Mouse (Mus musculus): ENCODE results near the gene Slc39a13. TPM values are rescaled to one million over a fixed set of nuclear protein-coding genes. Genes with fewer than 3 reads are reported as not detected.

Slc39a13 gene
- polyA plus RNA-seq, 1 experiment from 2014 or later = 22.6 TPM

DNA sequence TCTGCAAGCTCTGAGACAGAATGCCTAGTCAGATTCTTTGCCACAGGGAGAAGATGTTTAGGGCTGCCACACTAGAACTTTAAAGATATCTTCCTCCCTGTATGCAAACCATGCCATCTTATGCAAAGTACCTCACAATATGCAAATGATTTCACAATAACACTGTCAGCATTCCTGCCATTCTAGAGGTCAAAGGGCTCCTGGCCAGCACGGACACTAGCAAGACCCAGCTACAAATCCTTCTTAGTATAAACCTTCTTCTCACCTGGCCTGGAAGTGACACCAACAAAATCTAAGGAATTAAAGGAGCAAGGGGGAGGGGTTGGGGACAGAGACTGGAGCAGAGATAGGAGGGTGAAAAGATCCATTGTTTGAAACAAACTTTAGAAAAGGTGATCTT lies 1.9 kb upstream of the Slc39a13 start:
- H3K36me3 ChIP-seq (replicated peaks) = no peaks in the 10 kb centered on the region
- H3K4me3 ChIP-seq (replicated peaks) = no peak overlapping the region
- H3K27me3 ChIP-seq = peaks cover 4% of the 10 kb centered on the region; the same call in 1 of the 2 replicates
- H3K27ac ChIP-seq = no peak overlapping the region
- no peak overlapping the region for H3K4me2 ChIP-seq
- H3K9ac ChIP-seq = no peak overlapping the region
- H3K9me3 ChIP-seq = no peaks in the 10 kb centered on the region
- WGBS = 43% methylated on average over 1 of the region's 1 CpGs
- no peak for ATAC-seq (ENCODE audit: low FRiP score)
- peaks cover 24% of the 10 kb centered on the region for H3K4me1 ChIP-seq

DNA sequence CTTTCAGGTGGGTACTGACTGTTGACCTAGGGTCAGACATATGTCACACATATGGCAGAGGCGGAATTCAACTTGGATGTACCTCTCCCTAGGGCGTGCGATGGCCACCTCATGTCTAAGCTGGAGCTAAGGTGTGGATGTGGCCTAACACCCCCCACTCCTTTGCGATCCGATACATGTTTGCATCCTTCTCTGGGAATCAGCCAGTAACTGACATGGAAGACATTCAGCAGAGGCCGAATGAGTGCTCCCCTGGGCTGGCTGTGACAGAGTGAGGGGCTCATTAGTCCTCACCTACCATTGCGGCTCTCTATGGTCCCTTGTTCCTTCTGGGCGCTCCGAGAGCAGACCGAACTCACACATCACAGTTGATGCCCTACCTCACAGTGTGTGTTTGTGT lies 842 bp upstream of the Slc39a13 start:
- Histone ChIP-seq H3K27me3 (peaks cover 4% of the 10 kb centered on the region; the same call in 1 of the 2 replicates), H3K36me3 (replicated peaks) (0 out of 2 replicates have a peak, but pooled peaks cover under 1% of the 10 kb centered on the region), H3K27ac (peak overlapping the region; percentile 76; the same call in 1 of the 2 replicates), H3K4me2 (peak overlapping the region; percentile 82), H3K4me3 (replicated peaks) (peak overlapping the region; percentile 73), H3K9ac (peak overlapping the region; percentile 76), H3K4me1 (peaks cover 24% of the 10 kb centered on the region), H3K9me3 (no peaks in the 10 kb centered on the region)
- no peak; the same call in none of the 2 replicates for ATAC-seq (ENCODE audit: low FRiP score)
- 82% methylated on average over 10 of the region's 10 CpGs for WGBS

DNA sequence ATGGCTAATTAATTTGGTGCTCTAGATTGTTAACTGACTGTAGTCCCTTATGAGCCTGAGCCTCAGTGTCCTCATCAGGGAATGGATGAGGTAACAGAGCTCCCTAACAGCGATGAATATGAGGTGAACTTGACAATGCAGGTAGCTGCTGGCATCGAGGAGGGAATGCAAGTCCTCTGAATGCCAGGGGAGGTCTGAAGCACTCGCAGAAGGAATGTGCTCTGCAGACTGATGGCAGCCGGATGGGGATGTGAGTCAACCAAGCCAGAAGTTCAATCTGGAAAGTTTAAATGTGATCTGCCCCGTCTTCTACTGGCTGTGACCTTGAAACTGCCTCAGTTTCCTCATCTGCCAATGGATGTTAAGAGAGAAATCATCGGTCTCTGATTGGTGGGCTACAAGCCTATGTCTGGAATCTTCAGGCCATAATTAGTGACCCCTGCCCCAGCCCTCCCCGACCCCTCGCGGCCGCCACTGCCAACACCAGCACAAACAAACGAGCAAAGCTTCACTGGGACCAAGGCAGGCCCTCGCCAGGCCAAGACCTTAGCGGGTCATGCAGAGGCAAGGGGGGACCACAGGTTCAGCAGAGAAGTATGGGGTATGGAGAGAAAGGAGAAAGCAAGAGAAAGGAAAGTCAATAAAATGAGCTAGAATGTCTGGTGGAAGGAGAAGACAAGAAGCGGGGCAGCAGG lies 764 bp downstream of the Slc39a13 start:
- 11% methylated on average over 14 of the region's 14 CpGs for WGBS
- H3K9me3 ChIP-seq = no peaks in the 10 kb centered on the region
- H3K4me2 ChIP-seq = peak overlapping the region; percentile 82
- peaks cover 12% of the 10 kb centered on the region for H3K36me3 ChIP-seq (replicated peaks)
- peak overlapping the region; percentile 73 for H3K4me3 ChIP-seq (replicated peaks)
- peak overlapping the region; percentile 76 for H3K9ac ChIP-seq
- H3K27me3 ChIP-seq = no peaks in the 10 kb centered on the region; the same call in 1 of the 2 replicates
- 0 out of 2 replicates have a peak overlapping the region, but pooled peaks have one; percentile 76 for H3K27ac ChIP-seq
- ATAC-seq (ENCODE audit: low FRiP score) = peak; percentile 1; the same call in 1 of the 2 replicates
- H3K4me1 ChIP-seq = peaks cover 24% of the 10 kb centered on the region

DNA sequence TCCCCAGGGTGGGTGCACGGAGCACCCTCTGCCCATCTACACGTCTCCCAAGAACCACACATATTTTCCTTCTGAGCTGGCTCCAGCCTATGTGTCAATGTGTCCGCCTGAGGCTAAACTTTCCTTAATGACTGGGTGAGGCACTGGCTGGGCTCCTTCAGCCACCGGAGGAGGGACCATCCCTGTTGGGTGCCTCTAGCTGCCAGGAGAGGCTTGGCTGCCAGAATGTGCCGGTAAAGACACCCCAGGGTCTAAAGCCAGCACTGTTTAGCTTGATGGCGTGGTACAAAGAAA lies 1.4 kb downstream of the Slc39a13 start:
- Histone ChIP-seq H3K4me1 (peaks cover 24% of the 10 kb centered on the region), H3K27ac (no peak overlapping the region), H3K27me3 (no peaks in the 10 kb centered on the region; the same call in 1 of the 2 replicates), H3K4me3 (replicated peaks) (peak overlapping the region; percentile 73), H3K36me3 (replicated peaks) (peaks cover 18% of the 10 kb centered on the region), H3K4me2 (peak overlapping the region; percentile 82), H3K9ac (0 out of 2 replicates have a peak overlapping the region, but pooled peaks have one; percentile 18), H3K9me3 (no peaks in the 10 kb centered on the region)
- 47% methylated on average over 6 of the region's 6 CpGs for WGBS
- no peak for ATAC-seq (ENCODE audit: low FRiP score)

GRCm38 (mm10) chr2:91068162-91068871 lies 1.9 kb downstream of the Slc39a13 start:
- no peaks in the 10 kb centered on the region; the same call in 1 of the 2 replicates for H3K27me3 ChIP-seq
- 64% methylated on average over 13 of the region's 13 CpGs for WGBS
- peak overlapping the region; percentile 73 for H3K4me3 ChIP-seq (replicated peaks)
- no peak for ATAC-seq (ENCODE audit: low FRiP score)
- H3K36me3 ChIP-seq (replicated peaks) = peaks cover 23% of the 10 kb centered on the region
- no peaks in the 10 kb centered on the region for H3K9me3 ChIP-seq
- peak overlapping the region; percentile 82 for H3K4me2 ChIP-seq
- H3K27ac ChIP-seq = no peak overlapping the region
- peaks cover 24% of the 10 kb centered on the region for H3K4me1 ChIP-seq
- H3K9ac ChIP-seq = 0 out of 2 replicates have a peak overlapping the region, but pooled peaks have one; percentile 18

- 94% methylated on average over 3 of the region's 3 CpGs for WGBS
- H3K27ac ChIP-seq = no peak overlapping the region
- no peak overlapping the region for H3K9ac ChIP-seq
- H3K4me3 ChIP-seq (replicated peaks) = no peak overlapping the region
- H3K27me3 ChIP-seq = no peaks in the 10 kb centered on the region; the same call in 1 of the 2 replicates
- H3K9me3 ChIP-seq = no peaks in the 10 kb centered on the region
- no peak for ATAC-seq (ENCODE audit: low FRiP score)
- no peak overlapping the region for H3K4me2 ChIP-seq
- peaks cover 24% of the 10 kb centered on the region for H3K4me1 ChIP-seq
- H3K36me3 ChIP-seq (replicated peaks) = peaks cover 42% of the 10 kb centered on the region
These were observed 3.8 kb downstream of the Slc39a13 start for GRCm38 (mm10) chr2:91066455-91066854.

- no peak overlapping the region for H3K4me3 ChIP-seq (replicated peaks)
- no peak overlapping the region for H3K27ac ChIP-seq
- WGBS = 45% methylated on average over 3 of the region's 3 CpGs
- H3K9me3 ChIP-seq = no peaks in the 10 kb centered on the region
- peaks cover 17% of the 10 kb centered on the region for H3K4me1 ChIP-seq
- no peaks in the 10 kb centered on the region; the same call in 1 of the 2 replicates for H3K27me3 ChIP-seq
- no peak overlapping the region for H3K9ac ChIP-seq
- ATAC-seq (ENCODE audit: low FRiP score) = no peak
- H3K4me2 ChIP-seq = no peak overlapping the region
- H3K36me3 ChIP-seq (replicated peaks) = peaks cover 51% of the 10 kb centered on the region
These were observed 4.7 kb downstream of the Slc39a13 start for GRCm38 (mm10) chr2:91065544-91065943.

DNA sequence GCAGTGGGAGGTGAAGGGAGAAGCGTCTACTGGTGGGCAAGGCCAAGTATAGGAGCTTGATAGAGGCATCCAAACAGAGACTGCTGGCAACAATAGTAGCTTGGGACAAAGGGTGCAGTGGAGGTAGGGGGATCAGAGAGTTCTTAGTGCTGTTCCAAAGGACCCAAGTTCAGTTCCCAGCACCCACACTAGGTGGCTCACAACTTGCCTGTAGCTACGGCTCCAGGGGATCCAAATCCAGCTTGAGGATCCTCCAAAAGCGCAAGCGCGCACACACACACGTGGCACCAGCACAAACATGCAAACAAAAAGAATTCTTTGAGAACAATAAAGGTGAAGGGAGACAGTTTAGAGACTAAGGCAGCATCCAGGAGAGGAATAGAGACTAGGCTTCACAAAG lies 6.0 kb downstream of the Slc39a13 start:
- 85% methylated on average over 6 of the region's 6 CpGs for WGBS
- H3K4me3 ChIP-seq (replicated peaks) = no peak overlapping the region
- peaks cover 10% of the 10 kb centered on the region for H3K4me1 ChIP-seq
- H3K36me3 ChIP-seq (replicated peaks) = peaks cover 62% of the 10 kb centered on the region
- H3K9me3 ChIP-seq = no peaks in the 10 kb centered on the region
- no peak for ATAC-seq (ENCODE audit: low FRiP score)
- no peak overlapping the region for H3K9ac ChIP-seq
- no peak overlapping the region for H3K27ac ChIP-seq
- no peak overlapping the region for H3K4me2 ChIP-seq
- no peaks in the 10 kb centered on the region; the same call in 1 of the 2 replicates for H3K27me3 ChIP-seq

DNA sequence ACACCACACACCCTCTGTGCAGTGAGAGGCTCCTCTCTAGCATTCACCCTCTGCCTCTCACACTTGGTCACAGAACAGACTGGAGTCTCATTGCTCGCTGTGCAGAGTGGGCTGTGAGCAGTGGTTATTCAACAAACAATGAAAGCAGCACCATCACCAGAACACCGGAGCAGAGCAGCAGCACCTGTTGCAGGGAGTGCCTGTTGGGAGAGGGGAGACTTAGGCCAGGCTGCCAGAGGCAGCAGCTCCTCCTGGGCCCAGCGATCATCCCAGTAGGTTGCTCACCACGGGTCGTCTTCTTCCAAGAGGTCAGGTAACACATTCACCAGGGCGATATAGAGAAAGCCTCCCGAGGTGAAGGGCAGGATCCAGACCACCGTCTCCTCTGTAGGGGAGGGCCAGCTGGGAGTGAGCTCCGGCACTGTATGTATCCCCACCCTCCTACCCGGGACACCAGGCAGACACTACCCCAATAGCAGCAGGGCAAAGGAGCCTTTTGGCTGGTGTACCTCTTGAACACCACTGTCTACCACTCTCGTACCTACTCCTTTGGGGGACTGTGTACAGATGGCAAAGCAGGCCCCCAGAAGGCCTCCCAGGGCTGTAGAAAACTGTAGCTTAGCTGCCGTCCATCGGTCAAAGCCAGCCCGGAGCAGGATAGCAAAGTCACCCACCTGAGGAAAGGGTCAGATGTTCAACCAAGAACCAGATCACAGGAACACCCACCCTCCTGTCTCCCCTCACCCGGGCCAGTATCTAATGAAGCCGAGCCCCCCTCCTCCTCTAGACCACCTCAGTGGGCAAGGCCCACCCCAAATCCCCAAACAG lies 7.2 kb downstream of the Slc39a13 start:
- Histone ChIP-seq H3K27me3 (no peaks in the 10 kb centered on the region), H3K36me3 (replicated peaks) (peaks cover 74% of the 10 kb centered on the region), H3K9ac (no peak overlapping the region), H3K4me2 (no peak overlapping the region), H3K4me3 (replicated peaks) (no peak overlapping the region), H3K4me1 (no peaks in the 10 kb centered on the region), H3K27ac (no peak overlapping the region), H3K9me3 (no peaks in the 10 kb centered on the region)
- WGBS = 89% methylated on average over 16 of the region's 16 CpGs
- no peak for ATAC-seq (ENCODE audit: low FRiP score)

DNA sequence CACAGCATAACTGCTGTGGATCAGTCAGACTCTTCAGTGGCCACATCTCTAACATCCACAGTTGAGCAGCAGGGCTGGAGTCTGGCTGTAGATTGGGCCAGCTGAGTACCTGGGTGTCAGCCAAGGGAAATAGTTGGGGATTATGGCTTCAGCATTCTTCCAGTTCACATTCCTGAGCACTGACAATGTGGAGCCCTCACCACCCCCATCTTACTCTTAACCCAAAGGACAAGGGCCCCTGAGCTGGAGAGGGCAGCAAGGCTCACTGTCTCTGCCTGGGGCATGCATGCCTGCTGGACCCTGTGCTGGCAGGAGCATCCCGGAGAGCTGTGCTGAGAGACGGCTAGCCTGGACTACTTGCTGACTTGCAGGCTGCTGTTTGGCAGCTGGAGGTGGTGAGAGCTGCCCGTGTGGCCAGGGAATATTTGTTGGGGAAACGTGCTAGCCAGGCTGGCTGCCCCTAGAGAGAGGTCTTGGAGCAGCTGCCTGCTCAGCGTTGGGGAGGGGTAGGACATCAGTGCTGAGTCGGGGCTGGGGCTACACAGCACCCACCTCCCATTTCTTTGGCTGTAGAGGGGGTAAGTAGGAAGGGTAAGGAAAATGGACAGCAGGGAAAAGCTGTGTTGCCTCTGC lies 8.3 kb downstream of the Slc39a13 start:
- 0 out of 2 replicates have a peak overlapping the region, but pooled peaks have one; percentile 19 for H3K27ac ChIP-seq
- H3K27me3 ChIP-seq = no peaks in the 10 kb centered on the region
- 88% methylated on average over 6 of the region's 6 CpGs for WGBS
- no peak overlapping the region for H3K9ac ChIP-seq
- no peak for ATAC-seq (ENCODE audit: low FRiP score)
- no peaks in the 10 kb centered on the region for H3K4me1 ChIP-seq
- peaks cover 85% of the 10 kb centered on the region for H3K36me3 ChIP-seq (replicated peaks)
- H3K9me3 ChIP-seq = no peaks in the 10 kb centered on the region
- no peak overlapping the region for H3K4me3 ChIP-seq (replicated peaks)
- H3K4me2 ChIP-seq = no peak overlapping the region

- Histone ChIP-seq H3K4me2 (no peak overlapping the region), H3K4me3 (replicated peaks) (no peak overlapping the region), H3K9ac (no peak overlapping the region), H3K4me1 (no peaks in the 10 kb centered on the region), H3K36me3 (replicated peaks) (peaks cover 94% of the 10 kb centered on the region), H3K27me3 (no peaks in the 10 kb centered on the region), H3K27ac (no peak overlapping the region), H3K9me3 (no peaks in the 10 kb centered on the region)
- peak; percentile 40; the same call in 1 of the 2 replicates for ATAC-seq (ENCODE audit: low FRiP score)
- WGBS = 81% methylated on average over 10 of the region's 10 CpGs
These were observed 9.5 kb downstream of the Slc39a13 start for GRCm38 (mm10) chr2:91060544-91061355.
